12 mouse cellular contexts compared by ENCODE assay signal in the genomic region with DNA sequence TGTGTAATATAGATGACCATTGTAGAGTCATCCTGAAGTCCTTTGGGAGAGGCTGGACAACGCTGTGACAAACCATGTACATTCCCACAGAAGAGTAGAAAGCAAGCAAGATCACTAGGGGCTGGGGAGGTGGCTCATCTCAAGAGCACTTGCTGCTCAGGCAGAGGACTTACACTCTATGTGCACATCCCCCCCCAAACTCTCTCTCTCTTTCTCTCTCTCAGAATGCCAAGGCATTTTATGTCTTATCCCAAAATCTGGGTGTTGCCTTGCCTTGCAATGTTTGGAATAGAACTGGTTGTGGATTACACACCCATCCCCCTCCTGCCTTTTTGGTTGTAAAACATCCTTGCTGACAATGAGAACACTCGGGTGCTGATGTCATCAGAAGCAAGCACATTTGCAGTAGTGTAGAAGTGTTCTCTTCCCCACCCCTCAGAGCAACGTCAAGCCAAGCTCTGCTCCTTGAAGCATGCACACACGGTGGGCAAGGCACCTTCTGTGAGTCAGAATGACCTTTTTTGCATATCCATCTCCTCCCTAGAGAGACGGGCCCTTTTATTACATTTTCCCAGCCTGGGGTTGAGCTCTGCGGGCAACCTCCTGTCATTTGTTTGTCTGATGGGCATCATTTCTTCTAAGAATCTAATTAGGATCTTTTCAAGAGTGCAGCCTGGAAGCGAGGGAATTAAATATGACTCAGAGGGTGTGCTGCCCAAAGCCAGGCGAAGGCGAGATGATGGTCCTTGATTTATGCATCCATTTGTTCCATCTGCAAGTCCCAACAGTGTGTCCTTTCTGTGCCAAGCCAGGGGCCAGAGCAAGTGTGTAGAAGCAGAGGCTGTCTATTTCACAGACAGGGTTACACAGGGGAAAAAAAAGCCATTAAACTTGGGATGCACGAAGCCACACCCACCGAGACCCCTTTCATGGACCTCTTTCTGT. TPM values are rescaled to one million over a fixed set of nuclear protein-coding genes. Genes with fewer than 3 reads are reported as not detected.
DNase-seq lines count a peak whose midpoint lies in the region; ATAC-seq and TF ChIP-seq lines count a peak whose summit lies in the region.
"Had no signal": no experiment of that assay in that cellular context is flagged by ENCODE, and none has a peak within 500 bp of the region (broad histone marks: within the 10 kb centered on the region; RNA-seq: fewer than 3 reads in every experiment).

No protein-coding gene starts in this region.

- CTCF ChIA-PET in Patski (lab: Charles Lee) = interaction anchor here (1.5 to 1.6 kb wide), 2 partner anchors 14 to 16 kb away, joined by 3 to 5 read pairs; no protein-coding TSS in a partner anchor

- no peaks in the 10 kb centered on the region for H3K9me3 ChIP-seq in lung, postnatal 0 days (ENCODE audit: low read length)
- no peaks in the 10 kb centered on the region for H3K9me3 ChIP-seq in hindbrain, embryonic 14.5 days (ENCODE audit: control insufficient read depth, low read length)
- H3K9me3 ChIP-seq in heart, embryonic 10.5 days = no peaks in the 10 kb centered on the region
- H3K9me3 ChIP-seq: liver, embryonic 12.5 days had no signal

- peak; percentile 74 for TF ChIP-seq EP300 in lung, postnatal 0 days (IDR thresholded peaks at IDR 0.05)

- no peak overlapping the region for H3K4me3 ChIP-seq in lung, postnatal 0 days (ENCODE audit: low read depth, low read length)
- no peak overlapping the region for H3K4me3 ChIP-seq in hindbrain, embryonic 14.5 days (replicated peaks; ENCODE audit: low read length)
- H3K4me3 ChIP-seq in small intestine, adult 2 months (ENCODE audit: low read depth, low read length) = no peak overlapping the region
- no peak overlapping the region for H3K4me3 ChIP-seq in heart, embryonic 10.5 days
- H3K4me3 ChIP-seq: liver, embryonic 12.5 days had no signal

- 54% methylated on average over 11 of the region's 11 CpGs for WGBS in lung, postnatal 0 days
- WGBS in hindbrain, embryonic 14.5 days = 29% methylated on average over 11 of the region's 11 CpGs
- WGBS in small intestine, adult 2 months = 55% methylated on average over 11 of the region's 11 CpGs
- WGBS in heart, embryonic 10.5 days = 64% methylated on average over 11 of the region's 11 CpGs

- in situ Hi-C loops in Patski (cut with MboI; ENCODE audit: low pct_unique_long_range_greater_than_20kb) = loop anchor here (5.0 kb wide), 1 partner anchor 64 kb away; no protein-coding TSS in a partner anchor

- no peak overlapping the region for H3K4me2 ChIP-seq in lung, postnatal 0 days (replicated peaks; ENCODE audit: low read depth, low read length)
- no peak overlapping the region for H3K4me2 ChIP-seq in hindbrain, embryonic 14.5 days (replicated peaks)
- H3K4me2 ChIP-seq: liver, embryonic 12.5 days had no signal

- H3K27me3 ChIP-seq in lung, postnatal 0 days (replicated peaks; ENCODE audit: insufficient read depth, low read length) = no peaks in the 10 kb centered on the region
- H3K27me3 ChIP-seq in Patski = no peaks in the 10 kb centered on the region
- H3K27me3 ChIP-seq in hindbrain, embryonic 14.5 days (ENCODE audit: control insufficient read depth, insufficient read depth, low read length) = no peaks in the 10 kb centered on the region
- H3K27me3 ChIP-seq in small intestine, adult 2 months (ENCODE audit: control insufficient read depth, insufficient read depth, low read length) = no peaks in the 10 kb centered on the region
- 0 out of 2 replicates have a peak, but pooled peaks cover 6% of the 10 kb centered on the region for H3K27me3 ChIP-seq in heart, embryonic 10.5 days (ENCODE audit: insufficient read depth, poor library complexity, severe bottlenecking)
- H3K27me3 ChIP-seq: liver, embryonic 12.5 days had no signal

- H3K9ac ChIP-seq in lung, postnatal 0 days (replicated peaks; ENCODE audit: low read depth) = no peak overlapping the region
- no peak overlapping the region for H3K9ac ChIP-seq in hindbrain, embryonic 14.5 days
- H3K9ac ChIP-seq: liver, embryonic 12.5 days had no signal

- H3K27ac ChIP-seq in lung, postnatal 0 days (ENCODE audit: low read length) = no peak overlapping the region; the same call in 1 of the 2 replicates
- no peak overlapping the region for H3K27ac ChIP-seq in hindbrain, embryonic 14.5 days
- 0 out of 2 replicates have a peak overlapping the region, but pooled peaks have one; percentile 6 for H3K27ac ChIP-seq in small intestine, adult 2 months (ENCODE audit: insufficient read depth, low read depth, low read length)
- no peak overlapping the region for H3K27ac ChIP-seq in heart, embryonic 10.5 days
- H3K27ac ChIP-seq: liver, embryonic 12.5 days had no signal

- no peak for TF ChIP-seq CTCF in lung, postnatal 0 days (IDR thresholded peaks at IDR 0.05)
- TF ChIP-seq CTCF in Patski (IDR thresholded peaks at IDR 0.05) = no peak
- no peak for TF ChIP-seq CTCF in small intestine, adult 2 months (IDR thresholded peaks at IDR 0.05; ENCODE audit: extremely low read depth, insufficient read length, insufficient replicate concordance, low read depth, low read length)

- H3K36me3 ChIP-seq in lung, postnatal 0 days (ENCODE audit: insufficient read depth, low read length) = no peaks in the 10 kb centered on the region
- no peaks in the 10 kb centered on the region for H3K36me3 ChIP-seq in hindbrain, embryonic 14.5 days (replicated peaks; ENCODE audit: control insufficient read depth, insufficient read depth)
- H3K36me3 ChIP-seq in small intestine, adult 2 months (ENCODE audit: control insufficient read depth, insufficient read depth, low read length) = no peaks in the 10 kb centered on the region
- H3K36me3 ChIP-seq in heart, embryonic 10.5 days = no peaks in the 10 kb centered on the region
- H3K36me3 ChIP-seq: liver, embryonic 12.5 days had no signal

- no peak for TF ChIP-seq POLR2A in small intestine, adult 2 months (IDR thresholded peaks at IDR 0.05; ENCODE audit: low read depth, low read length)

- ATAC-seq in lung, postnatal 0 days = peak; percentile 69
- ATAC-seq in Patski = peak; percentile 73
- ATAC-seq in hindbrain, embryonic 14.5 days (ENCODE audit: low FRiP score) = peak; percentile 55; the same call in 1 of the 2 replicates
- no peak for ATAC-seq in megakaryocyte, adult 5-6 weeks (ENCODE audit: poor library complexity, severe bottlenecking)
- ATAC-seq: liver, embryonic 12.5 days had no signal

- H3K4me1 ChIP-seq in lung, postnatal 0 days (ENCODE audit: insufficient read depth, low read depth, low read length) = peaks cover 8% of the 10 kb centered on the region; the same call in 1 of the 2 replicates
- peaks cover 16% of the 10 kb centered on the region for H3K4me1 ChIP-seq in hindbrain, embryonic 14.5 days (replicated peaks; ENCODE audit: control insufficient read depth, insufficient read depth, low read length)
- peaks cover 7% of the 10 kb centered on the region; the same call in 1 of the 2 replicates for H3K4me1 ChIP-seq in small intestine, adult 2 months (ENCODE audit: control insufficient read depth, insufficient read depth, insufficient read length, low read length)
- H3K4me1 ChIP-seq in heart, embryonic 10.5 days = peaks cover 14% of the 10 kb centered on the region

- DNase-seq in lung, postnatal 0 days (ENCODE audit: low spot score) = peak; percentile 63
- no peak for DNase-seq in lung, postnatal 14 days
- DNase-seq in Patski (ENCODE audit: low read depth, low spot score) = no peak
- no peak for DNase-seq in hindbrain, embryonic 14.5 days (ENCODE audit: low spot score)
- DNase-seq in heart, embryonic 10.5 days (ENCODE audit: low spot score) = no peak
- DNase-seq: gastrocnemius, postnatal 36 days; kidney, postnatal 36 days; thymus, postnatal 4 days had no signal

- POLR2A ChIA-PET in Patski (lab: Charles Lee) = interaction anchor here (1.1 kb wide), 1 partner anchor 55 kb away, joined by 3 read pairs; no protein-coding TSS in a partner anchor

RNA-seq across cellular contexts. Expression of a gene that starts 15.1 kb away (rescaled TPM):
- polyA plus RNA-seq in lung, postnatal 0 days (2015; fragmentation: Nextera tagmentation; extraction: Ambion mirVana) = 4.3 and 4.4 TPM in 2 replicates
- polyA plus RNA-seq in Patski (2021) = 30.0 TPM
- 18.6 and 22.3 TPM in 2 replicates for polyA plus RNA-seq in hindbrain, embryonic 14.5 days (2014; fragmentation: Nextera tagmentation; extraction: Ambion mirVana)
- polyA plus RNA-seq in small intestine, adult 2 months (2012; rRNA removed) = 1.7 and 2.9 TPM in 2 replicates
- polyA plus RNA-seq in heart, embryonic 10.5 days (2016; fragmentation: Nextera tagmentation; extraction: Ambion mirVana) = 0.74 and 1.3 TPM in 2 replicates
- total RNA-seq in megakaryocyte, adult 5-6 weeks (2015) = not detected in 2 replicates
- not detected in 2 replicates for total RNA-seq in megakaryocyte, adult 5-6 weeks (2017)
- total RNA-seq: megakaryocyte-erythroid progenitor cell, adult 5-6 weeks had no signal

RNA-seq across cellular contexts. Expression of a gene that starts 28.7 kb away (rescaled TPM):
- 14.5 and 16.2 TPM in 2 replicates for polyA plus RNA-seq in lung, postnatal 0 days (2015; fragmentation: Nextera tagmentation; extraction: Ambion mirVana)
- 23.7 TPM for polyA plus RNA-seq in Patski (2021)
- polyA plus RNA-seq in hindbrain, embryonic 14.5 days (2014; fragmentation: Nextera tagmentation; extraction: Ambion mirVana) = 0.56 and 0.84 TPM in 2 replicates
- 12.4 and 31.6 TPM in 2 replicates for polyA plus RNA-seq in small intestine, adult 2 months (2012; rRNA removed)
- polyA plus RNA-seq in heart, embryonic 10.5 days (2016; fragmentation: Nextera tagmentation; extraction: Ambion mirVana) = 1.6 and 2.2 TPM in 2 replicates
- 16.5 and 17.1 TPM in 2 replicates for total RNA-seq in megakaryocyte, adult 5-6 weeks (2015)
- 32.1 and 36.1 TPM in 2 replicates for total RNA-seq in megakaryocyte, adult 5-6 weeks (2017)
